Mouse (Mus musculus) layer of hippocampus, adult 18-20 months (tissue): ENCODE measurements around the gene Gm45785. TPM values are rescaled to one million over a fixed set of nuclear protein-coding genes. Genes with fewer than 3 reads are reported as not detected.

Experiments used
- total RNA-seq, 2 experiments: library from RNA; stranded (reverse); gene quantifications; 2 replicates each; pipeline ENCODE4 v1.2.3; 2021

Gene Gm45785
- total RNA-seq, 2 experiments from 2014 or later: 0.37 to 1.2 TPM

Other genes starting within 250 kb of the Gm45785 start
- gene Olfr61, start 227.4 kb downstream of the Gm45785 start, total RNA-seq: not detected
- gene Olfr53, start 209.9 kb downstream of the Gm45785 start, total RNA-seq: under 1 TPM in 1 of 2 experiments, not detected in 1; 0.25 TPM
- under 1 TPM; 0.13 to 0.15 TPM for gene Olfr539, start 196.4 kb downstream of the Gm45785 start, total RNA-seq
- gene Olfr45, start 174.4 kb downstream of the Gm45785 start, total RNA-seq: under 1 TPM in 1 of 2 experiments, not detected in 1; 0.10 TPM
- gene Olfr541, start 159.1 kb downstream of the Gm45785 start, total RNA-seq: not detected
- not detected for gene Cyp2e1, start 92.6 kb downstream of the Gm45785 start, total RNA-seq
- gene Syce1, start 68.5 kb downstream of the Gm45785 start, total RNA-seq: not detected
- gene Zfp941, start 34.2 kb downstream of the Gm45785 start, total RNA-seq: 10 to 100 TPM; 12.8 to 14.9 TPM
- gene Urah, start 21.3 kb downstream of the Gm45785 start, total RNA-seq: 1 to 10 TPM in 1 of 2 experiments, under 1 TPM in 1; 0.99 to 2.3 TPM
- gene Scgb1c1, start 10.8 kb downstream of the Gm45785 start, total RNA-seq: not detected
- gene Odf3, start 8.5 kb downstream of the Gm45785 start, total RNA-seq: not detected
- 10 to 100 TPM; 68.9 to 73.1 TPM for gene Ric8a, start 626 bp upstream of the Gm45785 start, total RNA-seq
- gene Bet1l, start 1.2 kb upstream of the Gm45785 start, total RNA-seq: 10 to 100 TPM; 24.7 to 26.2 TPM
- 100 to 1,000 TPM; 104 to 112 TPM for gene Psmd13, start 25.6 kb upstream of the Gm45785 start, total RNA-seq
- 10 to 100 TPM; 75.3 to 75.8 TPM for gene Sirt3, start 26.0 kb upstream of the Gm45785 start, total RNA-seq
- 1 to 10 TPM; 1.2 to 3.7 TPM for gene Cox8b, start 44.1 kb upstream of the Gm45785 start, total RNA-seq
- gene Nlrp6, start 64.6 kb upstream of the Gm45785 start, total RNA-seq: under 1 TPM; 0.48 to 0.50 TPM
- gene Pgghg, start 85.1 kb upstream of the Gm45785 start, total RNA-seq: 1 to 10 TPM; 4.0 to 4.6 TPM
- not detected for gene Ifitm5, start 94.0 kb upstream of the Gm45785 start, total RNA-seq
- not detected for gene Gm45717, start 99.6 kb upstream of the Gm45785 start, total RNA-seq
- 10 to 100 TPM; 11.0 to 12.9 TPM for gene Ifitm2, start 99.7 kb upstream of the Gm45785 start, total RNA-seq
- 1 to 10 TPM; 1.1 to 1.7 TPM for gene Ifitm1, start 110.9 kb upstream of the Gm45785 start, total RNA-seq
- 10 to 100 TPM in 1 of 2 experiments, 1 to 10 TPM in 1; 8.0 to 11.4 TPM for gene Ifitm3, start 154.4 kb upstream of the Gm45785 start, total RNA-seq
- not detected for gene Ifitm6, start 161.6 kb upstream of the Gm45785 start, total RNA-seq
- gene Gm17387, start 172.8 kb upstream of the Gm45785 start, total RNA-seq: not detected
- 10 to 100 TPM; 84.2 to 86.8 TPM for gene B4galnt4, start 204.8 kb upstream of the Gm45785 start, total RNA-seq
- not detected for gene Pkp3, start 221.9 kb upstream of the Gm45785 start, total RNA-seq
- gene Sigirr, start 244.2 kb upstream of the Gm45785 start, total RNA-seq: 1 to 10 TPM; 1.9 to 2.1 TPM